Mouse (Mus musculus) CH12.LX (cell line): ENCODE measurements around the gene Hoxd11. TPM values are rescaled to one million over a fixed set of nuclear protein-coding genes. Genes with fewer than 3 reads are reported as not detected.

Experiments
- DNase-seq: peaks from one replicate; pipeline ENCODE4 v3.0.0-alpha.2; 2013; ENCODE audit errors: extremely low read depth
- H3K27ac ChIP-seq: 2 replicates; pipeline ENCODE4 v1.5.1; 2012; ENCODE audit warnings: low read depth, mild to moderate bottlenecking, control low read depth, moderate library complexity; ENCODE audit not compliant: insufficient read depth
- H3K27me3 ChIP-seq: replicated peaks from 2 replicates; pipeline ENCODE3; 2012; ENCODE audit warnings: inconsistent platforms
- H3K36me3 ChIP-seq, 2 experiments: replicated peaks in 1 of 2; 2 replicates each; pipeline versions ENCODE3 to v1.6.1; 2012; ENCODE audit warnings: inconsistent platforms in 1 of 2, low read length in 1 of 2, mild to moderate bottlenecking in 1 of 2, mixed read lengths in 1 of 2, moderate library complexity in 1 of 2; ENCODE audit not compliant: control insufficient read depth in 1 of 2, insufficient read depth in 1 of 2
- H3K4me1 ChIP-seq, 2 experiments: 2 replicates each; pipeline ENCODE4 v1.6.1; 2012; ENCODE audit warnings: inconsistent platforms in 1 of 2, moderate library complexity in 1 of 2; ENCODE audit not compliant: insufficient read depth in 2 of 2, control insufficient read depth in 1 of 2
- H3K4me2 ChIP-seq: 2 replicates; pipeline ENCODE4 v1.6.1; 2012; ENCODE audit warnings: low read depth, mild to moderate bottlenecking, control low read depth; ENCODE audit not compliant: poor library complexity, insufficient read depth, severe bottlenecking
- H3K4me3 ChIP-seq, 3 experiments: fragments of 150-350 bp in 1 of 3; sonication (generic) in 1 of 3; replicated peaks in 1 of 3; 2 replicates each; pipeline versions ENCODE3 to v1.5.1; 2011 to 2012; ENCODE audit warnings: low read depth in 2 of 3, low read length in 2 of 3, mild to moderate bottlenecking in 2 of 3, moderate library complexity in 2 of 3, control low read depth in 1 of 3, improper control_type of control experiment in 1 of 3, inconsistent platforms in 1 of 3, mixed read lengths in 1 of 3; ENCODE audit not compliant: poor library complexity in 1 of 3
- H3K79me2 ChIP-seq: replicated peaks from 2 replicates; pipeline ENCODE4 v1.6.1; 2012; ENCODE audit warnings: mild to moderate bottlenecking, moderate library complexity; ENCODE audit not compliant: control insufficient read depth, poor library complexity, insufficient read depth, severe bottlenecking; ENCODE audit errors: extremely low read depth
- H3K9ac ChIP-seq: 2 replicates; pipeline ENCODE4 v1.6.1; 2012; ENCODE audit warnings: low read depth, mild to moderate bottlenecking, control low read depth, moderate library complexity; ENCODE audit not compliant: insufficient read depth
- H3K9me3 ChIP-seq: replicated peaks from 2 replicates; pipeline ENCODE3; 2012; ENCODE audit warnings: low read length, inconsistent platforms, mixed read lengths
- BHLHE40 ChIP-seq: IDR thresholded peaks from 2 replicates; pipeline ENCODE4 v1.6.1; 2011; ENCODE audit warnings: mild to moderate bottlenecking, low read depth, low read length, improper control_type of control experiment
- CHD1 ChIP-seq: IDR thresholded peaks from 2 replicates; pipeline ENCODE4 v1.6.1; 2012; ENCODE audit warnings: low read depth, low read length, improper control_type of control experiment, inconsistent platforms
- CHD2 ChIP-seq: IDR thresholded peaks from 2 replicates; pipeline ENCODE4 v1.6.1; 2011; ENCODE audit warnings: low read length, improper control_type of control experiment
- E2F4 ChIP-seq: IDR thresholded peaks from 2 replicates; pipeline ENCODE4 v1.6.1; 2011; ENCODE audit warnings: low read depth, low read length, improper control_type of control experiment; ENCODE audit not compliant: insufficient replicate concordance
- GABPA ChIP-seq: IDR thresholded peaks from 2 replicates; pipeline ENCODE4 v1.6.1; 2012; ENCODE audit warnings: low read depth, low read length, improper control_type of control experiment, inconsistent platforms; ENCODE audit not compliant: insufficient replicate concordance
- HCFC1 ChIP-seq: IDR thresholded peaks from 2 replicates; pipeline ENCODE4 v1.6.1; 2012; ENCODE audit warnings: low read depth, mild to moderate bottlenecking, inconsistent platforms, low read length, improper control_type of control experiment
- JUN ChIP-seq: IDR thresholded peaks from 2 replicates; pipeline ENCODE4 v1.6.1; 2011; ENCODE audit warnings: low read depth, mild to moderate bottlenecking, low read length, improper control_type of control experiment, moderate library complexity; ENCODE audit not compliant: insufficient read depth
- MAFK ChIP-seq: IDR thresholded peaks from 2 replicates; pipeline ENCODE4 v1.6.1; 2011; ENCODE audit warnings: low read length, improper control_type of control experiment; ENCODE audit not compliant: insufficient replicate concordance
- MAX ChIP-seq: IDR thresholded peaks from 2 replicates; pipeline ENCODE4 v1.6.1; 2011; ENCODE audit warnings: low read length, improper control_type of control experiment
- MAZ ChIP-seq: IDR thresholded peaks from 2 replicates; pipeline ENCODE4 v1.6.1; 2012; ENCODE audit warnings: low read depth, mild to moderate bottlenecking, inconsistent platforms, low read length, improper control_type of control experiment, moderate library complexity
- NELFE ChIP-seq: IDR thresholded peaks from 2 replicates; pipeline ENCODE4 v1.6.1; 2011; ENCODE audit warnings: low read depth, low read length, improper control_type of control experiment
- NRF1 ChIP-seq: IDR thresholded peaks from 2 replicates; pipeline ENCODE4 v1.6.1; 2014; ENCODE audit warnings: low read depth, mild to moderate bottlenecking, inconsistent platforms, low read length, improper control_type of control experiment, moderate library complexity
- PAX5 ChIP-seq: IDR thresholded peaks from 2 replicates; pipeline ENCODE4 v1.6.1; 2012; ENCODE audit warnings: low read length, inconsistent platforms, mixed read lengths
- POLR2AphosphoS2 ChIP-seq: IDR thresholded peaks from 2 replicates; pipeline ENCODE4 v1.6.1; 2011; ENCODE audit warnings: low read depth, low read length, improper control_type of control experiment
- RAD21 ChIP-seq: IDR thresholded peaks from 2 replicates; pipeline ENCODE4 v1.6.1; 2011; ENCODE audit warnings: low read depth, mild to moderate bottlenecking, low read length, improper control_type of control experiment, moderate library complexity
- RCOR1 ChIP-seq: conservative IDR thresholded peaks from 2 replicates; pipeline ENCODE4 v1.6.1; 2012; ENCODE audit warnings: low read depth, mild to moderate bottlenecking, inconsistent platforms, low read length, improper control_type of control experiment
- SIN3A ChIP-seq: IDR thresholded peaks from 2 replicates; pipeline ENCODE4 v1.6.1; 2012; ENCODE audit warnings: low read length, improper control_type of control experiment, inconsistent platforms
- SMC3 ChIP-seq: IDR thresholded peaks from 2 replicates; pipeline ENCODE4 v1.6.1; 2011; ENCODE audit warnings: low read depth, low read length, improper control_type of control experiment
- TBP ChIP-seq: conservative IDR thresholded peaks from 2 replicates; pipeline ENCODE4 v1.6.1; 2011; ENCODE audit warnings: low read depth, low read length, improper control_type of control experiment
- USF1 ChIP-seq: IDR thresholded peaks from 2 replicates; pipeline ENCODE4 v1.6.1; 2014; ENCODE audit warnings: low read depth, mild to moderate bottlenecking, inconsistent platforms, low read length, improper control_type of control experiment
- ZC3H11A ChIP-seq: IDR thresholded peaks from 2 replicates; pipeline ENCODE4 v1.6.1; 2012; ENCODE audit warnings: low read depth, mild to moderate bottlenecking, inconsistent platforms, low read length, improper control_type of control experiment
- ZKSCAN1 ChIP-seq: IDR thresholded peaks from 2 replicates; pipeline ENCODE4 v1.6.1; 2012; ENCODE audit warnings: low read depth, inconsistent platforms, low read length, improper control_type of control experiment, borderline replicate concordance
- dilution Hi-C: fragments of 300-500 bp; cut with MboI; formaldehyde crosslinking; loops from 2 replicates; pipeline ENCODE4 v1.14.3; 2020; ENCODE audit warnings: low sequenced_read_pairs; ENCODE audit not compliant: extremely low pct_unique_long_range_greater_than_20kb, extremely low pct_ligation_motif_present
- in situ Hi-C: fragments of 300-500 bp; cut with MboI; formaldehyde crosslinking; loops from 3 replicates; pipeline ENCODE4 v1.14.3; 2019; ENCODE audit warnings: low sequenced_read_pairs, low pct_ligation_motif_present, low pct_unique_long_range_greater_than_20kb, mixed read lengths
- polyA plus RNA-seq: library from polyadenylated mRNA; unstranded; fragments of >175 nt; gene quantifications from 2 replicates; pipeline ENCODE4 v1.2.1, GENCODE M21; 2012; ENCODE audit warnings: low read depth; ENCODE audit not compliant: insufficient read length
- total RNA-seq, 2 experiments: library from RNA; depleted of rRNA; stranded (reverse); fragments of 300-350 nt in 1 of 2; fragments of >200 nt in 1 of 2; gene quantifications; 2 replicates each; pipeline ENCODE4 v1.2.3; 2012 to 2014

Hoxd11 gene
- total and polyA plus RNA-seq, 3 experiments: not detected

DNA sequence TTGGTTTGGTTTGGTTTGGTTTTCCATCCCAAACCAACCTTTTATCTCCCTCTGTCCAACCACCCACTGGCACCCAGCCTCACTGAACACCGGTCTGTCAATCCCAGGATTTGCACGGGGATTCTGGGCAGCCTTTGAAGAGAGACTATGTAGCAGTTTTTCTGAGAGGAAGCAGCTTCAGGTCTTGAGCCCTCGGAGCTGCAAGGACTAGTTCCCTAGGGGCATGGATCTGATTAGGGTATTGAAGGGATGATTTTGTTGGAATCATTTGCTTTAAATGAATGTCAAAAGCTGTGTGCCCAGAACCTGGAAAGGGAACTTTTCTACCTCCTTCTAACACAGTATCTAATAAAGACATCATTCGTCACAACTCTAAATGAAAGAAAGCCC lies 22.7 kb upstream of the Hoxd11 start:
- Histone ChIP-seq H3K4me2 (no peak overlapping the region), H3K27me3 (no peaks in the 10 kb centered on the region), H3K9me3 (peaks cover 38% of the 10 kb centered on the region), H3K27ac (no peak overlapping the region), H3K9ac (no peak overlapping the region), H3K4me1 (no peaks in the 10 kb centered on the region), H3K4me3 (no peak overlapping the region), H3K79me2 (no peaks in the 10 kb centered on the region), H3K36me3 (no peaks in the 10 kb centered on the region)
- TF ChIP-seq POLR2AphosphoS2 (no peak), GABPA (no peak), ZC3H11A (no peak), BHLHE40 (no peak), JUN (no peak)
- dilution Hi-C loops (no loop called here), in situ Hi-C loops (loop anchor here (25.0 kb wide), 1 partner anchor 1069 kb away; the partner anchor contains the start of gene Chrna1)
- DNase-seq: no peak

DNA sequence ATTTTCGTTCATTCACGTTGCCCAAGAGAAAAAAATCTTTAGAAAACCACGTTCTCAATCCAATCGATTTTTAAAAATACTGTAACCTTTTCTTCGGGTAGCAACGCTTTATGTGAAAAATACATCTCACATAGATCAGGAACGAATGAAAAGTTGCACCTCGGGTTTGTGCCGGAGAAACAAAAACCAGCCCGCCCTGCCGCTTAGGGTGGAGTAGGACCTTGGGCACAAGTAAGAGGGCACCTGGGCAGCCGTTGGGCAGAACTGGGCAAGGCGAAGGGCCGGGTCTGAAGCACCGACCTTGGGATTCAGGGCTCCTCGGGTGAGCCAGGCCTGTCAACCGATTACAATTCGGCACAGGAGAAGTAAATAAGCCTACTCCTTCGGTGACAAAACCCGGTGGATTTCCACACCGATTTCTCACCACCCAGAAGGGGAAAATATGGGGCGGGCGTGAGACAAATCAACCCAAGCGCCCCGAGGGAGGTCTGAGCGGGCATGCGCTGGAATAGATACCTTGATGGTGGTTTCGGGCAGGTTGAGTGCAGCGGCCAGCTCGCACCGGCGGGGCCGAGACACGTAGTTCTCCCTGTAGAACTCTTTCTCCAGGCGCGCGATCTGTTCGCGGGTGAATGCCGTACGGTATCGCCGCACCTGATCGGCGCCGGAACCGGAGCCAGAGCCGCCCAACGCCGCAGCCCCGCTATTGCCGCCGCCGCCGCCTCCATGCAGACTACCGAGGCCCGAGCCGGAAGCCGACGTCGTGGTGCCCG lies 21.9 kb upstream of the Hoxd11 start:
- Histone ChIP-seq H3K4me2 (no peak overlapping the region), H3K4me1 (no peaks in the 10 kb centered on the region), H3K27ac (no peak overlapping the region), H3K79me2 (no peaks in the 10 kb centered on the region), H3K36me3 (no peaks in the 10 kb centered on the region), H3K27me3 (no peaks in the 10 kb centered on the region), H3K4me3 (no peak overlapping the region), H3K9me3 (peaks cover 38% of the 10 kb centered on the region), H3K9ac (no peak overlapping the region)
- dilution Hi-C loops: no loop called here
- TF ChIP-seq MAFK (no peak), JUN (no peak), RAD21 (no peak), MAX (no peak), ZKSCAN1 (no peak), CHD2 (no peak)
- in situ Hi-C loops: loop anchor here (25.0 kb wide), 1 partner anchor 1070 kb away; the partner anchor contains the start of gene Chrna1
- no peak for DNase-seq

DNA sequence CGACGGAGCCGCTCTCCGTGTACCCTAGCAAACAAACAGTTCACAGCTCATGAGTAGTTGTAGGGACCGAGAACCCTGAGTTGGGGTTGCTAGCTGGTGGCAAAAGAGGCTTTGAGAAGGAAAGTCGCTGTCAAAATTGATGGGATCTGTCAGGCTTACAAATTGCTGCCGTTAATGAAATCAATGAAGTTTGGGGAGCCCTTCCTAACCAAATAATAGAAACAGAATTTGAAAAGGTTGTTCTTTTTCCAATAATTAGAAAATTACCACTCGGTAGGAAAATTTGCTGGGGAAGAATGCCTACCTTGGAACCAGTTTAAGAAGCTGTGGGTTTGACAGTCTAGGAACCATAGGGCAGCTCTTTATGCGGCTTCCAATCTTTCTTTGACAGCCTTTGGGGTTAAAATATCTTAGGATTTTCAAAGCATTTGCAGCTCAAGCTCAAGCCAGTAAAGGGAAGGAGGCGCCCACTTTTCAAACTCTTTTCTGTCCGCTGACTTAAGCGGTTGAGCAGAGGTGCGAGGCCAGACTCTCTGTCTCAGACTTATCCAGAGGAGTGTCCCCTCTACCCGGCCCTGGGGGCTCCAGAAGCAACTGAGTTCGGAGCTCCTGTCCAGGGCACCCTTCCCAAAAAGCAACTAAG lies 21.2 kb upstream of the Hoxd11 start:
- Histone ChIP-seq H3K27me3 (no peaks in the 10 kb centered on the region), H3K4me1 (peaks cover 0 to 1% of the 10 kb centered on the region in 2 experiments; a peak in 1 of 4 replicates), H3K4me2 (no peak overlapping the region), H3K9ac (no peak overlapping the region), H3K4me3 (no peak overlapping the region), H3K27ac (no peak overlapping the region), H3K9me3 (peaks cover 38% of the 10 kb centered on the region), H3K79me2 (no peaks in the 10 kb centered on the region), H3K36me3 (no peaks in the 10 kb centered on the region)
- dilution Hi-C loops (no loop called here), in situ Hi-C loops (loop anchor here (25.0 kb wide), 1 partner anchor 1071 kb away; the partner anchor contains the start of gene Chrna1)
- DNase-seq: no peak
- TF ChIP-seq E2F4: no peak
- TF ChIP-seq NRF1: no peak
- no peak for TF ChIP-seq HCFC1
- TF ChIP-seq NELFE: no peak
- TF ChIP-seq MAZ: no peak
- TF ChIP-seq BHLHE40: no peak
- TF ChIP-seq CHD1: no peak
- no peak for TF ChIP-seq ZKSCAN1
- no peak for TF ChIP-seq RCOR1
- no peak for TF ChIP-seq POLR2AphosphoS2
- no peak for TF ChIP-seq USF1
- TF ChIP-seq PAX5: no peak
- no peak for TF ChIP-seq GABPA
- no peak for TF ChIP-seq SIN3A
- no peak for TF ChIP-seq MAFK
- no peak for TF ChIP-seq TBP
- TF ChIP-seq SMC3: no peak
- TF ChIP-seq RAD21: no peak
